In the genomic region with DNA sequence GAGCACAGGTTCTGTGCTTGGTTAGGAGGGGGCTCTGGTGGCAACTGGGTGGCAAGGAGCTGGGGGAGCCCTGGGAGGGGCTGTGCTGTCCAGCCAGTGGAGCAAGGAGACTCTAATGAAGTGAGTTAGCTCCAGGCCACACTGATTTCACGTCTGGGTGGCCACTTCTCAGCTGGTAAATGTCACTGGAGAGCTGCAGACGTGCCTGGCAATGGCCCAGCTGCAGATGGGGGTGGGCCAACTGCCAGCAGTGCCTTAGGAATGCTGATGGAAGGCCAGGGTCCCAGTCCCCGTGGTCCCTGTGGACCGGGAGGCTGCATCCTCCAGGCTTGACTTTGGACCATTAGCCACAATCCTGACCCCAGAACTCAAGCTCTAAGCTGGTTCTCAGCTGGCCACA, we compare ENCODE assay signal across 13 mouse cellular contexts. TPM values are rescaled to one million over a fixed set of nuclear protein-coding genes. Genes with fewer than 3 reads are reported as not detected.
A peak's percentile ranks its signal among the peaks of the same experiment; 100 is the strongest.
DNase-seq lines count a peak whose midpoint lies in the region; ATAC-seq and TF ChIP-seq lines count a peak whose summit lies in the region.
"Had no signal": no experiment of that assay in that cellular context is flagged by ENCODE, and none has a peak within 500 bp of the region (broad histone marks: within the 10 kb centered on the region; RNA-seq: fewer than 3 reads in every experiment).

No protein-coding gene starts in this region.

- no peak overlapping the region for H3K4me3 ChIP-seq in heart, embryonic 15.5 days
- H3K4me3 ChIP-seq in stomach, embryonic 15.5 days (replicated peaks), result no peak overlapping the region
- H3K4me3 ChIP-seq in stomach, postnatal 0 days (ENCODE audit: low read depth, low read length), result no peak overlapping the region
- H3K4me3 ChIP-seq: forebrain, embryonic 15.5 days; liver, embryonic 12.5 days; myocyte had no signal

- 10% methylated on average over 4 of the region's 4 CpGs for WGBS in heart, embryonic 15.5 days
- 22% methylated on average over 4 of the region's 4 CpGs for WGBS in stomach, embryonic 15.5 days
- WGBS in stomach, postnatal 0 days, result 33% methylated on average over 4 of the region's 4 CpGs

- H3K36me3 ChIP-seq in heart, embryonic 15.5 days, result no peaks in the 10 kb centered on the region
- no peaks in the 10 kb centered on the region for H3K36me3 ChIP-seq in stomach, embryonic 15.5 days
- H3K36me3 ChIP-seq in stomach, postnatal 0 days (ENCODE audit: control insufficient read depth, insufficient read depth, low read length), result no peaks in the 10 kb centered on the region
- H3K36me3 ChIP-seq: forebrain, embryonic 15.5 days; liver, embryonic 12.5 days had no signal

- ATAC-seq in heart, embryonic 15.5 days (replicated peaks; ENCODE audit: insufficient number of reproducible peaks, insufficient read depth, low FRiP score, low read depth), result peak; percentile 65
- peak; percentile 27; the same call in 1 of the 2 replicates for ATAC-seq in stomach, embryonic 15.5 days (ENCODE audit: insufficient read depth, low FRiP score, low read depth)
- no peak for ATAC-seq in stomach, postnatal 0 days (ENCODE audit: low FRiP score, low TSS enrichment)
- ATAC-seq: forebrain, embryonic 15.5 days; liver, embryonic 12.5 days had no signal

- peaks cover 11% of the 10 kb centered on the region for H3K4me1 ChIP-seq in heart, embryonic 15.5 days (replicated peaks)
- H3K4me1 ChIP-seq in stomach, embryonic 15.5 days, result peaks cover 6% of the 10 kb centered on the region
- no peaks in the 10 kb centered on the region for H3K4me1 ChIP-seq in stomach, postnatal 0 days (replicated peaks; ENCODE audit: control insufficient read depth, insufficient read depth)
- H3K4me1 ChIP-seq: liver, embryonic 12.5 days had no signal

- H3K9me3 ChIP-seq in heart, embryonic 15.5 days (replicated peaks), result no peaks in the 10 kb centered on the region
- no peaks in the 10 kb centered on the region for H3K9me3 ChIP-seq in stomach, embryonic 15.5 days
- no peaks in the 10 kb centered on the region for H3K9me3 ChIP-seq in stomach, postnatal 0 days (ENCODE audit: control insufficient read depth, low read length)
- H3K9me3 ChIP-seq: forebrain, embryonic 15.5 days; liver, embryonic 12.5 days had no signal

- no peak for TF ChIP-seq EP300 in stomach, postnatal 0 days (optimal IDR thresholded peaks at IDR 0.05)

- TF ChIP-seq CTCF in stomach, postnatal 0 days (IDR thresholded peaks at IDR 0.05; ENCODE audit: low read depth), result no peak

- no peak overlapping the region for H3K4me2 ChIP-seq in heart, embryonic 15.5 days
- H3K4me2 ChIP-seq in stomach, embryonic 15.5 days, result no peak overlapping the region
- H3K4me2 ChIP-seq in stomach, postnatal 0 days (replicated peaks; ENCODE audit: low read depth), result no peak overlapping the region
- H3K4me2 ChIP-seq: forebrain, embryonic 15.5 days; liver, embryonic 12.5 days had no signal

- H3K27me3 ChIP-seq in heart, embryonic 15.5 days, result peaks cover 22% of the 10 kb centered on the region
- H3K27me3 ChIP-seq in stomach, embryonic 15.5 days (replicated peaks), result peaks cover 13% of the 10 kb centered on the region
- H3K27me3 ChIP-seq in stomach, postnatal 0 days (ENCODE audit: control insufficient read depth, insufficient read depth, low read length), result no peaks in the 10 kb centered on the region
- H3K27me3 ChIP-seq: CH12.LX; forebrain, embryonic 15.5 days had no signal

- no peak overlapping the region for H3K9ac ChIP-seq in heart, embryonic 15.5 days
- H3K9ac ChIP-seq in stomach, embryonic 15.5 days, result no peak overlapping the region
- no peak overlapping the region for H3K9ac ChIP-seq in stomach, postnatal 0 days (ENCODE audit: low read length)
- H3K9ac ChIP-seq: forebrain, embryonic 15.5 days; liver, embryonic 12.5 days had no signal

- no peak for DNase-seq in heart, adult 8-10 months (ENCODE audit: low spot score)
- DNase-seq in stomach, postnatal 0 days (ENCODE audit: low spot score), result no peak
- peak; percentile 38 for DNase-seq in kidney, adult 9 months
- no peak for DNase-seq in spleen, postnatal 10 days (ENCODE audit: low spot score in 2 of 2)
- DNase-seq in right cerebral cortex, postnatal 4 days, result no peak
- DNase-seq in cerebellum, adult 9-11 months, result no peak

- 0 out of 2 replicates have a peak overlapping the region, but pooled peaks have one; percentile 40 for H3K27ac ChIP-seq in heart, embryonic 15.5 days
- no peak overlapping the region for H3K27ac ChIP-seq in stomach, embryonic 15.5 days
- H3K27ac ChIP-seq in stomach, postnatal 0 days (replicated peaks), result no peak overlapping the region
- H3K27ac ChIP-seq: forebrain, embryonic 15.5 days; liver, embryonic 12.5 days had no signal

RNA-seq across cellular contexts. Expression of gene Cabp7, which starts 13.9 kb away (rescaled TPM):
- polyA plus RNA-seq in heart, embryonic 15.5 days (2015; fragmentation: Nextera tagmentation; extraction: Ambion mirVana), result 0.05 and 0.09 TPM in 2 replicates
- not detected for total RNA-seq in heart, adult 8-10 months (2022)
- polyA plus RNA-seq in stomach, embryonic 15.5 days (2015; fragmentation: Nextera tagmentation; extraction: Ambion mirVana), result 0.17 and 0.32 TPM in 2 replicates
- polyA plus RNA-seq in stomach, postnatal 0 days (2015; fragmentation: Nextera tagmentation; extraction: Ambion mirVana), result 0.12 and 0.13 TPM in 2 replicates
- total RNA-seq: hematopoietic stem cell, adult 5-6 weeks had no signal

RNA-seq across cellular contexts. Expression of gene Zmat5, which starts 56.0 kb away (rescaled TPM):
- polyA plus RNA-seq in heart, embryonic 15.5 days (2015; fragmentation: Nextera tagmentation; extraction: Ambion mirVana), result 52.7 and 56.2 TPM in 2 replicates
- 10 to 100 TPM; 25.9 to 31.7 (median 26.3) TPM for total RNA-seq in heart, adult 8-10 months (2022)
- 62.8 and 68.1 TPM in 2 replicates for polyA plus RNA-seq in stomach, embryonic 15.5 days (2015; fragmentation: Nextera tagmentation; extraction: Ambion mirVana)
- 57.4 and 63.5 TPM in 2 replicates for polyA plus RNA-seq in stomach, postnatal 0 days (2015; fragmentation: Nextera tagmentation; extraction: Ambion mirVana)

RNA-seq across cellular contexts. Expression of gene Uqcr10, which starts 56.3 kb away (rescaled TPM):
- polyA plus RNA-seq in heart, embryonic 15.5 days (2015; fragmentation: Nextera tagmentation; extraction: Ambion mirVana), result 1,608 and 2,078 TPM in 2 replicates
- total RNA-seq in heart, adult 8-10 months (2022), result 1,000 to 10,000 TPM; 1,379 to 1,599 (median 1,505) TPM
- 920 and 1,051 TPM in 2 replicates for polyA plus RNA-seq in stomach, embryonic 15.5 days (2015; fragmentation: Nextera tagmentation; extraction: Ambion mirVana)
- 1,477 and 1,517 TPM in 2 replicates for polyA plus RNA-seq in stomach, postnatal 0 days (2015; fragmentation: Nextera tagmentation; extraction: Ambion mirVana)
